Mouse (Mus musculus): ENCODE data around the gene Fcgrt.

Gene Fcgrt

GRCm38 (mm10) chr7:45056329-45056971, 47.2 kb downstream of the Fcgrt start:
- DNase-seq (ENCODE audit: low spot score in 2 of 2) = no peak

GRCm38 (mm10) chr7:45053931-45054510, 49.6 kb downstream of the Fcgrt start:
- peak; percentile 89 to 95 for DNase-seq (ENCODE audit: low spot score in 2 of 2)

- DNase-seq (ENCODE audit: low spot score in 2 of 2) = peak; percentile 63 to 69
Observed at GRCm38 (mm10) chr7:45053117-45053930, 50.3 kb downstream of the Fcgrt start.

GRCm38 (mm10) chr7:45052862-45053116, 50.9 kb downstream of the Fcgrt start, which contains the start of gene Prr12:
Prr12 (minus strand) TSS chr7:45052881.
- DNase-seq (ENCODE audit: low spot score in 2 of 2) = no peak

GRCm38 (mm10) chr7:45052181-45052861, 51.3 kb downstream of the Fcgrt start:
- peak in 1 of 2 experiments; percentile 45 for DNase-seq (ENCODE audit: low spot score in 2 of 2)

GRCm38 (mm10) chr7:45051601-45051974, 52.1 kb downstream of the Fcgrt start:
- no peak for DNase-seq (ENCODE audit: low spot score in 2 of 2)

- DNase-seq (ENCODE audit: low spot score in 2 of 2) = peak; percentile 62 to 73
Observed at GRCm38 (mm10) chr7:45050945-45051600, 52.6 kb downstream of the Fcgrt start.

GRCm38 (mm10) chr7:45048923-45049657, 54.6 kb downstream of the Fcgrt start:
- DNase-seq (ENCODE audit: low spot score in 2 of 2) = no peak

- DNase-seq (ENCODE audit: low spot score in 2 of 2) = no peak
Observed at GRCm38 (mm10) chr7:45048001-45048890, 55.4 kb downstream of the Fcgrt start.

- DNase-seq (ENCODE audit: low spot score in 2 of 2) = no peak
Observed at GRCm38 (mm10) chr7:45047491-45047890, 56.2 kb downstream of the Fcgrt start.

GRCm38 (mm10) chr7:45046853-45047350, 56.7 kb downstream of the Fcgrt start:
- no peak for DNase-seq (ENCODE audit: low spot score in 2 of 2)

- DNase-seq (ENCODE audit: low spot score in 2 of 2) = no peak
Observed at GRCm38 (mm10) chr7:45045741-45046140, 57.9 kb downstream of the Fcgrt start.

GRCm38 (mm10) chr7:45043307-45043706, 60.3 kb downstream of the Fcgrt start:
- DNase-seq (ENCODE audit: low spot score in 2 of 2) = no peak

All from frontal cortex, postnatal 14 days (tissue).